Mouse (Mus musculus) mouse embryonic stem cell (cell line): ENCODE results near the gene Dhrs7b.
"Not testable (repeated sequence)": the region's sequence is repeated elsewhere in the genome, so short reads cannot be mapped to it uniquely, and the experiment has no call there.

Source experiments
- in situ Hi-C, 2 experiments: fragments of 300-500 bp; cut with MboI; formaldehyde crosslinking; loops; 1 replicate in 1 of 2; 3 replicates in 1 of 2; pipeline ENCODE4 v1.14.3; 2019 to 2020; ENCODE audit warnings: low sequenced_read_pairs in 2 of 2, low pct_unique_long_range_greater_than_20kb in 1 of 2, mixed read lengths in 1 of 2; ENCODE audit not compliant: unreplicated experiment in 1 of 2

Dhrs7b gene

GRCm38 (mm10) chr11:60830433-60831052 is at the start of gene Dhrs7b:
Dhrs7b (plus strand) TSS chr11:60830631.
- in situ Hi-C loops = no loop called here

GRCm38 (mm10) chr11:60784179-60784922 is 46.1 kb upstream of the Dhrs7b start:
- in situ Hi-C loops = no loop called here

GRCm38 (mm10) chr11:60787595-60787994 is 42.8 kb upstream of the Dhrs7b start:
- in situ Hi-C loops = no loop called here

GRCm38 (mm10) chr11:60790472-60790871 is 40.0 kb upstream of the Dhrs7b start:
- in situ Hi-C loops = no loop called here

- in situ Hi-C loops = no loop called here
Observed at GRCm38 (mm10) chr11:60796342-60796741, 34.1 kb upstream of the Dhrs7b start.

GRCm38 (mm10) chr11:60799977-60800376 is 30.5 kb upstream of the Dhrs7b start:
- in situ Hi-C loops = no loop called here

GRCm38 (mm10) chr11:60800892-60801291 is 29.5 kb upstream of the Dhrs7b start:
- in situ Hi-C loops = no loop called here

- in situ Hi-C loops = no loop called here
Observed at GRCm38 (mm10) chr11:60808286-60809070, 22.0 kb upstream of the Dhrs7b start.

- in situ Hi-C loops = no loop called here
Observed at GRCm38 (mm10) chr11:60809546-60809945, 20.9 kb upstream of the Dhrs7b start.

GRCm38 (mm10) chr11:60810046-60810965 is 20.1 kb upstream of the Dhrs7b start:
- in situ Hi-C loops = no loop called here

GRCm38 (mm10) chr11:60811054-60811460 is 19.4 kb upstream of the Dhrs7b start:
- in situ Hi-C loops = no loop called here

GRCm38 (mm10) chr11:60811618-60812017 is 18.8 kb upstream of the Dhrs7b start, which contains the start of gene Shmt1:
Shmt1 (minus strand) TSS chr11:60811718.
- in situ Hi-C loops = not testable (repeated sequence)

GRCm38 (mm10) chr11:60816398-60816797 is 14.0 kb upstream of the Dhrs7b start:
- in situ Hi-C loops = no loop called here

- in situ Hi-C loops = no loop called here
Observed at GRCm38 (mm10) chr11:60823771-60824170, 6.7 kb upstream of the Dhrs7b start.

GRCm38 (mm10) chr11:60825191-60825590 is 5.2 kb upstream of the Dhrs7b start:
- in situ Hi-C loops = no loop called here

GRCm38 (mm10) chr11:60826700-60827099 is 3.7 kb upstream of the Dhrs7b start:
- in situ Hi-C loops = no loop called here

GRCm38 (mm10) chr11:60827241-60827945 is 3.0 kb upstream of the Dhrs7b start:
- in situ Hi-C loops = no loop called here

- in situ Hi-C loops = no loop called here
Observed at GRCm38 (mm10) chr11:60828903-60829302, 1.5 kb upstream of the Dhrs7b start.
